Mouse (Mus musculus): Measurements from ENCODE around the gene Gm21708. TPM values are rescaled to one million over a fixed set of nuclear protein-coding genes. Genes with fewer than 3 reads are reported as not detected.
"Not testable (repeated sequence)": the region's sequence is repeated elsewhere in the genome, so short reads cannot be mapped to it uniquely, and the experiment has no call there.

Gene Gm21708
- not detected in 2 replicates for polyA plus RNA-seq (2012; rRNA removed)

GRCm38 (mm10) chrY:3410067-3410466, at the start of gene Gm21708, which contains the start of gene Gm21704:
Gene Gm21708, minus strand, starts transcription at chrY:3410167.
Gene Gm21704, minus strand, starts transcription at chrY:3410167.
- H3K4me3 ChIP-seq (ENCODE audit: extremely low read depth, insufficient read depth, insufficient read length); H3K27me3 ChIP-seq (ENCODE audit: control insufficient read depth, insufficient read depth, low read length); DNase-seq (ENCODE audit: low read depth in 1 of 2, low spot score in 2 of 2); H3K27ac ChIP-seq (ENCODE audit: insufficient read depth, low read length); H3K4me1 ChIP-seq (ENCODE audit: control insufficient read depth, insufficient read depth, insufficient read length); H3K36me3 ChIP-seq (ENCODE audit: control insufficient read depth, insufficient read depth, low read length): not testable (repeated sequence)
- no CpG with 5 or more reads among the region's 9 CpGs for WGBS

Other genes with a start within 250 kb of the Gm21708 start
- not detected in 2 replicates for gene Gm21677, start 103.7 kb downstream of the Gm21708 start, polyA plus RNA-seq (2012; rRNA removed)
- not detected in 2 replicates for gene Gm21693, start 64.8 kb downstream of the Gm21708 start, polyA plus RNA-seq (2012; rRNA removed)
- not detected in 2 replicates for gene Gm21704, start within 50 bp of the Gm21708 start, polyA plus RNA-seq (2012; rRNA removed)

Measured in spleen, adult 2 months (tissue).